Mouse (Mus musculus) C2C12 (cell line): Measurements from ENCODE around the gene Nuak1.

Experiments
- CEBPB ChIP-seq: IDR thresholded peaks from one replicate; pipeline ENCODE4 v1.6.1; 2011; ENCODE audit warnings: low read depth, mild to moderate bottlenecking, control low read depth, moderate library complexity
- CTCF ChIP-seq: IDR thresholded peaks from one replicate; pipeline ENCODE4 v1.5.1; 2011; ENCODE audit not compliant: control insufficient read depth, insufficient read depth, insufficient read length
- FOSL1 ChIP-seq: IDR thresholded peaks from one replicate; pipeline ENCODE4 v1.8.0; 2011; ENCODE audit warnings: mild to moderate bottlenecking, low read length; ENCODE audit not compliant: poor library complexity, insufficient read depth, severe bottlenecking
- MAX ChIP-seq: IDR thresholded peaks from one replicate; pipeline ENCODE4 v1.6.1; 2011; ENCODE audit warnings: mild to moderate bottlenecking, control low read depth
- USF1 ChIP-seq: IDR thresholded peaks from one replicate; pipeline ENCODE4 v1.6.1; 2011; ENCODE audit warnings: low read depth, mild to moderate bottlenecking, control low read depth, moderate library complexity

- TF ChIP-seq MAX (no peak), CTCF (no peak), CEBPB (no peak), USF1 (no peak), FOSL1 (no peak)
These were observed 39.7 kb upstream of the Nuak1 start for GRCm38 (mm10) chr10:84480146-84480545.
